Mouse (Mus musculus): ENCODE measurements at regions not wholly inside any gene's neighbourhood (a gene's known extent, or its start where the extent isn't known, plus 50 kb on each side); places are given as distances from the start of the nearest gene placed in this dataset.

GRCm38 (mm10) chr16:29829457-29829856 is 234.7 kb upstream of the Hes1 start:
- TF ChIP-seq CTCF (IDR thresholded peaks at IDR 0.05; ENCODE audit: low read depth), result no peak
- no peak for TF ChIP-seq EP300 (IDR thresholded peaks at IDR 0.05; ENCODE audit: low read depth)
